Mouse (Mus musculus): ENCODE measurements around the gene Dnase1. TPM values are rescaled to one million over a fixed set of nuclear protein-coding genes. Genes with fewer than 3 reads are reported as not detected.
A peak's percentile ranks its signal among the peaks of the same experiment; 100 is the strongest.
"Not testable (repeated sequence)": the region's sequence is repeated elsewhere in the genome, so short reads cannot be mapped to it uniquely, and the experiment has no call there.

Gene Dnase1
- polyA plus RNA-seq, 1 experiment from 2014 or later, result 6.7 TPM

- H3K27me3 ChIP-seq, result no peaks in the 10 kb centered on the region
- ChIA-PET CTCF (interaction anchor here (0.9 kb wide), 1 partner anchor 12 kb away, joined by 4 read pairs; no protein-coding TSS in a partner anchor), POLR2A (no interaction called here)
- no peak for ATAC-seq
- in situ Hi-C loops (cut with MboI; ENCODE audit: low pct_unique_long_range_greater_than_20kb), result no loop called here
- no peak for TF ChIP-seq CTCF (IDR thresholded peaks at IDR 0.05)
- no peak for DNase-seq (ENCODE audit: low read depth, low spot score)
Measured at GRCm38 (mm10) chr16:4044093-4044492, 7.4 kb downstream of the Dnase1 start.

- ATAC-seq (peak; percentile 72), DNase-seq (ENCODE audit: low read depth, low spot score) (no peak)
- no peak for TF ChIP-seq CTCF (IDR thresholded peaks at IDR 0.05)
- in situ Hi-C loops (cut with MboI; ENCODE audit: low pct_unique_long_range_greater_than_20kb), result no loop called here
- ChIA-PET CTCF (interaction anchor here (0.7 to 1.5 kb wide), 3 partner anchors 10 to 45 kb away, joined by 3 read pairs; no protein-coding TSS in a partner anchor), POLR2A (interaction anchor here (1.0 kb wide), 1 partner anchor 42 kb away, joined by 3 read pairs; the partner anchor contains the start of gene Slx4)
- H3K27me3 ChIP-seq, result no peaks in the 10 kb centered on the region
Measured at GRCm38 (mm10) chr16:4045524-4045923, 8.8 kb downstream of the Dnase1 start.

- POLR2A ChIA-PET, result no interaction called here
- ATAC-seq (no peak), DNase-seq (ENCODE audit: low read depth, low spot score) (no peak)
- in situ Hi-C loops (cut with MboI; ENCODE audit: low pct_unique_long_range_greater_than_20kb), result loop anchor here (25.0 kb wide), 1 partner anchor 485 kb away; the partner anchor contains the start of gene Srl
- TF ChIP-seq CTCF (IDR thresholded peaks at IDR 0.05), result no peak
- no peaks in the 10 kb centered on the region for H3K27me3 ChIP-seq
- CTCF ChIA-PET, result interaction anchor here (1.6 kb wide), 1 partner anchor 9 kb away, joined by 4 read pairs; no protein-coding TSS in a partner anchor
Measured at GRCm38 (mm10) chr16:4052601-4053000, 15.9 kb downstream of the Dnase1 start.

- ATAC-seq, result no peak
- CTCF ChIA-PET, result interaction anchor here (1.1 kb wide), 1 partner anchor 12 kb away, joined by 4 read pairs; no protein-coding TSS in a partner anchor
- DNase-seq (ENCODE audit: low read depth, low spot score), result no peak
- H3K27me3 ChIP-seq, result no peaks in the 10 kb centered on the region
- POLR2A ChIA-PET, result no interaction called here
- no peak for TF ChIP-seq CTCF (IDR thresholded peaks at IDR 0.05)
- in situ Hi-C loops (cut with MboI; ENCODE audit: low pct_unique_long_range_greater_than_20kb), result loop anchor here (25.0 kb wide), 1 partner anchor 483 kb away; the partner anchor contains the start of gene Srl
Measured at GRCm38 (mm10) chr16:4053811-4054210, 17.1 kb downstream of the Dnase1 start.

GRCm38 (mm10) chr16:4064945-4065344, 28.2 kb downstream of the Dnase1 start:
- ATAC-seq, result no peak
- ChIA-PET CTCF (no interaction called here), POLR2A (interaction anchor here (0.6 kb wide), 1 partner anchor 9 kb away, joined by 3 read pairs; no protein-coding TSS in a partner anchor)
- no peak for DNase-seq (ENCODE audit: low read depth, low spot score)
- no peak for TF ChIP-seq CTCF (IDR thresholded peaks at IDR 0.05)
- in situ Hi-C loops (cut with MboI; ENCODE audit: low pct_unique_long_range_greater_than_20kb), result loop anchor here (5.0 to 25.0 kb wide), 3 partner anchors 150 to 472 kb away; partner anchors contain the start of genes Crebbp and Srl
- no peaks in the 10 kb centered on the region for H3K27me3 ChIP-seq

- ChIA-PET CTCF (interaction anchor here (1.3 to 1.4 kb wide), 2 partner anchors 10 to 220 kb away, joined by 3 read pairs; no protein-coding TSS in a partner anchor), POLR2A (no interaction called here)
- in situ Hi-C loops (cut with MboI; ENCODE audit: low pct_unique_long_range_greater_than_20kb), result loop anchor here (5.0 to 25.0 kb wide), 3 partner anchors 146 to 469 kb away; partner anchors contain the start of genes Crebbp and Srl
- peak; percentile 79 for TF ChIP-seq CTCF (IDR thresholded peaks at IDR 0.05)
- peak; percentile 35 for ATAC-seq
- DNase-seq (ENCODE audit: low read depth, low spot score), result no peak
- H3K27me3 ChIP-seq, result no peaks in the 10 kb centered on the region
Measured at GRCm38 (mm10) chr16:4068588-4068987, 31.8 kb downstream of the Dnase1 start.

- in situ Hi-C loops (cut with MboI; ENCODE audit: low pct_unique_long_range_greater_than_20kb), result loop anchor here (25.0 kb wide), 1 partner anchor 463 kb away; the partner anchor contains the start of gene Srl
- ATAC-seq, result no peak
- CTCF ChIA-PET, result interaction anchor here (2.4 kb wide), 1 partner anchor 11 kb away, joined by 9 read pairs; no protein-coding TSS in a partner anchor
- H3K27me3 ChIP-seq, result no peaks in the 10 kb centered on the region
- TF ChIP-seq CTCF (IDR thresholded peaks at IDR 0.05), result no peak
- no peak for DNase-seq (ENCODE audit: low read depth, low spot score)
- POLR2A ChIA-PET, result interaction anchor here (0.6 kb wide), 1 partner anchor 9 kb away, joined by 3 read pairs; no protein-coding TSS in a partner anchor
Measured at GRCm38 (mm10) chr16:4074297-4074696, 37.6 kb downstream of the Dnase1 start.

- ChIA-PET POLR2A (interaction anchor here (0.6 kb wide), 1 partner anchor 9 kb away, joined by 3 read pairs; no protein-coding TSS in a partner anchor), CTCF (interaction anchor here (2.4 kb wide), 1 partner anchor 12 kb away, joined by 9 read pairs; no protein-coding TSS in a partner anchor)
- ATAC-seq, result no peak
- DNase-seq (ENCODE audit: low read depth, low spot score), result no peak
- no peaks in the 10 kb centered on the region for H3K27me3 ChIP-seq
- in situ Hi-C loops (cut with MboI; ENCODE audit: low pct_unique_long_range_greater_than_20kb), result loop anchor here (25.0 kb wide), 1 partner anchor 462 kb away; the partner anchor contains the start of gene Srl
- no peak for TF ChIP-seq CTCF (IDR thresholded peaks at IDR 0.05)
Measured at GRCm38 (mm10) chr16:4074836-4075235, 38.1 kb downstream of the Dnase1 start.

- in situ Hi-C loops (cut with MboI; ENCODE audit: low pct_unique_long_range_greater_than_20kb), result no loop called here
- peak; percentile 43 for DNase-seq (ENCODE audit: low read depth, low spot score)
- no peaks in the 10 kb centered on the region for H3K27me3 ChIP-seq
- TF ChIP-seq CTCF (IDR thresholded peaks at IDR 0.05), result no peak
- ChIA-PET CTCF (interaction anchor here (1.0 kb wide), 1 partner anchor 42 kb away, joined by 3 read pairs; no protein-coding TSS in a partner anchor), POLR2A (interaction anchor here (0.6 to 1.6 kb wide), 4 partner anchors 9 to 135 kb away, joined by 3 to 7 read pairs (median 4); no protein-coding TSS in a partner anchor)
- ATAC-seq, result peak; percentile 85
Measured at GRCm38 (mm10) chr16:4077384-4078061, 40.8 kb downstream of the Dnase1 start, which contains the start of gene Trap1. Gene Trap1 (minus strand): TSS chr16:4077827.

GRCm38 (mm10) chr16:4078302-4078701, 41.6 kb downstream of the Dnase1 start:
- ATAC-seq; DNase-seq (ENCODE audit: low read depth, low spot score); H3K27me3 ChIP-seq; in situ Hi-C loops (cut with MboI; ENCODE audit: low pct_unique_long_range_greater_than_20kb); CTCF ChIA-PET: not testable (repeated sequence)
- POLR2A ChIA-PET, result interaction anchor here (0.6 to 1.6 kb wide), 3 partner anchors 8 to 134 kb away, joined by 3 to 7 read pairs (median 3); no protein-coding TSS in a partner anchor

Measured in Patski (cell line).